Mouse (Mus musculus) liver, embryonic 16.5 days (tissue): Measurements from ENCODE around the gene Elovl6. TPM values are rescaled to one million over a fixed set of nuclear protein-coding genes. Genes with fewer than 3 reads are reported as not detected.

Experiments
- ATAC-seq: fragments of 200-750 bp; cut with Nextera tagmentation; 2 replicates; pipeline ENCODE4 v1.8.0; 2017; ENCODE audit warnings: low read depth, mild to moderate bottlenecking, moderate number of reproducible peaks, moderate library complexity
- H3K27ac ChIP-seq: fragments of 300-500 bp; sonication (generic); 2 replicates; pipeline ENCODE4 v1.5.1; 2014; ENCODE audit warnings: mild to moderate bottlenecking, low read length
- H3K27me3 ChIP-seq: fragments of 300-500 bp; sonication (generic); 2 replicates; pipeline ENCODE4 v1.6.1; 2014; ENCODE audit warnings: low read depth, low read length, mixed read lengths; ENCODE audit not compliant: control insufficient read depth, insufficient read depth
- H3K36me3 ChIP-seq: fragments of 300-500 bp; sonication (generic); 2 replicates; pipeline ENCODE4 v1.6.1; 2014; ENCODE audit warnings: mild to moderate bottlenecking; ENCODE audit not compliant: control insufficient read depth, insufficient read depth
- H3K4me1 ChIP-seq: fragments of 300-500 bp; sonication (generic); 2 replicates; pipeline ENCODE4 v1.6.1; 2014; ENCODE audit warnings: low read depth, low read length, mixed read lengths; ENCODE audit not compliant: control insufficient read depth
- H3K4me2 ChIP-seq: fragments of 300-500 bp; sonication (generic); 2 replicates; pipeline ENCODE4 v1.6.1; 2014; ENCODE audit warnings: low read depth, low read length, mixed read lengths
- H3K4me3 ChIP-seq: fragments of 300-500 bp; sonication (generic); 2 replicates; pipeline ENCODE4 v1.5.1; 2014; ENCODE audit warnings: low read depth, mild to moderate bottlenecking, low read length
- H3K9ac ChIP-seq: fragments of 300-500 bp; sonication (generic); 2 replicates; pipeline ENCODE4 v1.6.1; 2014; ENCODE audit warnings: low read depth, low read length
- H3K9me3 ChIP-seq: fragments of 300-500 bp; sonication (generic); replicated peaks from 2 replicates; pipeline ENCODE4 v1.6.1; 2016; ENCODE audit warnings: low read length; ENCODE audit not compliant: control insufficient read depth
- whole genome bisulfite sequencing: fragments of 180-500 bp; shearing (Covaris S2); extraction: QIAGEN DNeasy Blood & Tissue Kit; methylation state at CpG from one replicate; pipeline ENCODE4 v1.1.7; 2014; ENCODE audit not compliant: insufficient replicate concordance; 5-methylcytosine and 5-hydroxymethylcytosine counted together
- polyA plus RNA-seq: library from polyadenylated mRNA; unstranded; fragments of >200 nt; fragmentation: Nextera tagmentation; extraction: Ambion mirVana; gene quantifications from 2 replicates; pipeline ENCODE4 v1.2.1, GENCODE M21; 2015

The Elovl6 gene
- polyA plus RNA-seq, 1 experiment from 2014 or later, result 15.0 TPM

DNA sequence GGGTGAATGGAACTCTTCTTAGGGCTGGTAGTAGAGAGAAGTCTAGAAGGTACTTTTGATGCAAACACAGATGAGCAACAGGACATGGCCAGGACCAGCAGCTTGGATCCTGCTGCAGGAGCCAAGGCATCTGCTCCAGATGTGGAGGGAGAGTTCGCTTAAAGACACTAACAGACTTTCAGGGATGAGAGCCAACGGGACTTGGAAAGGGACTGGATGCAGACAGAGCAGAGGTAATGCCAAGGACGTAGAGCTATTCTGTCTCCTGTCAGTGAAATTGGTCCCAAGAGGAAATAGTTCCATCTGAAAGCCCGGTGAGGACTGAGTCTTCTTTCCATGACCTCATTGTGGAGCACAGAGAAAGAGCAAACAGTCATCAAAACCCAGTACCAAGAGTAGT, 95.1 kb downstream of the Elovl6 start:
- H3K4me1 ChIP-seq, result no peaks in the 10 kb centered on the region

DNA sequence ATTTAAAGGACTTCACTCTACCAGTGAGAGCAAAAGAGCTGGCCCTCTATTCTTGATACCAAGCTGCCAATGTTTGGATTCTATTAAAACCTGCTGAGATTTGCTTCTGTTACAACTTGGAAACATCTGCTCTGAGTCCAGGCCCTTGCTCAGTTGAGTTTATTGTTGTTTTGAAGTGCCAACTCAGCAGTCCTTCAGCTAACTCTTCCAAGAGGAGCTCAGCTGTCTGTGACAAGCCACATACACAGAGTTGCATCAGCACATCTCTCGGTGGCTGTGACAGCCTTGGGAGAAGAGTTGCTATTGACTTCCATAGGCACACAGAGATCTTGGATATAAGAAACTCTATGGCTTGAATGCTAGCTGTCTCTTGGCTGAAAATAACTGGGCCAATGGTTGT, 98.9 kb downstream of the Elovl6 start:
- 59% methylated on average over 1 of the region's 1 CpGs for WGBS
- no peaks in the 10 kb centered on the region for H3K36me3 ChIP-seq
- H3K9ac ChIP-seq, result no peak overlapping the region
- H3K27ac ChIP-seq, result no peak overlapping the region
- H3K9me3 ChIP-seq, result no peaks in the 10 kb centered on the region
- H3K4me1 ChIP-seq, result no peaks in the 10 kb centered on the region
- ATAC-seq, result no peak
- no peak overlapping the region for H3K4me3 ChIP-seq
- H3K4me2 ChIP-seq, result no peak overlapping the region
- H3K27me3 ChIP-seq, result no peaks in the 10 kb centered on the region

More for the DNA sequence above, 95.1 kb downstream of the Elovl6 start:
- Histone ChIP-seq H3K27ac (no peak overlapping the region), H3K9ac (no peak overlapping the region), H3K4me3 (no peak overlapping the region), H3K4me2 (no peak overlapping the region), H3K27me3 (no peaks in the 10 kb centered on the region), H3K9me3 (no peaks in the 10 kb centered on the region), H3K36me3 (no peaks in the 10 kb centered on the region)
- 64% methylated on average over 4 of the region's 4 CpGs for WGBS
- ATAC-seq, result no peak

DNA sequence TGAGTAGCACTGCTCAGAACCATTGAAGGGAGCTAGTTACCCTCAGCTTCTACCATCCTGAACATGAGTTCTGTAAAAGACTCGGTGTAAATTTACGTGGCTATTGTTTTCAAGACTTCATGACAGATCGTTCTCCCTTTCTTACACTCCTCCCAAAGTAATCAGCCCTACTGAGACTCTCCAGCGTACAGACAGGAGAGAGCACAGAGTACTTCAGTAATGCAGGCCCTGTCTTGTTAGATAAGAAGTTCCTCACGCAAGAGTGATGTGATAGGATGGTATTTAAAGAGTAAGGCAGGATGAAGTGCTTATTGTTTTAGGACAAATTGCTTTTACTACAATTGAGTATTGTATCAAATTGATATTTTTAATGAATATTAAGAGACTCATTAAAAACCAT, 99.7 kb downstream of the Elovl6 start:
- no peak overlapping the region for H3K4me3 ChIP-seq
- 38% methylated on average over 5 of the region's 5 CpGs for WGBS
- no peaks in the 10 kb centered on the region for H3K9me3 ChIP-seq
- H3K4me1 ChIP-seq, result no peaks in the 10 kb centered on the region
- H3K9ac ChIP-seq, result no peak overlapping the region
- ATAC-seq, result no peak
- no peak overlapping the region for H3K27ac ChIP-seq
- H3K27me3 ChIP-seq, result no peaks in the 10 kb centered on the region
- H3K36me3 ChIP-seq, result no peaks in the 10 kb centered on the region
- no peak overlapping the region for H3K4me2 ChIP-seq

DNA sequence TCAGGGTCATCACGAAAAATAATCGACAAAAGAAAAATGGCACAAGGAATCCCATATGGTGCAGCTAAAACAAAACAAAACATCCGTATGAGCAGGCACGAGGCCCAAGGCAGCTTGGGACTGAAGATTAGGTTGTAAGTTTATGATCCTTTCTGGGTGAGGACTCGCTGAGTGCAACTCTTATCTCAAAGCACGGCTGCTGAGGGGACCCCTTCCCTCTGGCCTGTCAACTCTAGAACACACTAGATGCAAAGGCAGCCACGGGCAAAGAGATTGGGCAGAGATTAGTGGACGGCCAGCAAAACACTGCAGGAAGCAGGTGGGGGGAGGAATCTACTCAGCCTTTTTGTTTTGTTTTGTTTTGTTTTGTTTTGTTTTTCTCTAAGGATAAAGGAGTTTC, 101.4 kb downstream of the Elovl6 start:
- peak; percentile 47 for ATAC-seq
- Histone ChIP-seq H3K27me3 (no peaks in the 10 kb centered on the region), H3K36me3 (no peaks in the 10 kb centered on the region), H3K4me2 (no peak overlapping the region), H3K4me3 (no peak overlapping the region), H3K27ac (no peak overlapping the region), H3K9me3 (no peaks in the 10 kb centered on the region), H3K9ac (no peak overlapping the region), H3K4me1 (no peaks in the 10 kb centered on the region)
- 21% methylated on average over 8 of the region's 8 CpGs for WGBS

DNA sequence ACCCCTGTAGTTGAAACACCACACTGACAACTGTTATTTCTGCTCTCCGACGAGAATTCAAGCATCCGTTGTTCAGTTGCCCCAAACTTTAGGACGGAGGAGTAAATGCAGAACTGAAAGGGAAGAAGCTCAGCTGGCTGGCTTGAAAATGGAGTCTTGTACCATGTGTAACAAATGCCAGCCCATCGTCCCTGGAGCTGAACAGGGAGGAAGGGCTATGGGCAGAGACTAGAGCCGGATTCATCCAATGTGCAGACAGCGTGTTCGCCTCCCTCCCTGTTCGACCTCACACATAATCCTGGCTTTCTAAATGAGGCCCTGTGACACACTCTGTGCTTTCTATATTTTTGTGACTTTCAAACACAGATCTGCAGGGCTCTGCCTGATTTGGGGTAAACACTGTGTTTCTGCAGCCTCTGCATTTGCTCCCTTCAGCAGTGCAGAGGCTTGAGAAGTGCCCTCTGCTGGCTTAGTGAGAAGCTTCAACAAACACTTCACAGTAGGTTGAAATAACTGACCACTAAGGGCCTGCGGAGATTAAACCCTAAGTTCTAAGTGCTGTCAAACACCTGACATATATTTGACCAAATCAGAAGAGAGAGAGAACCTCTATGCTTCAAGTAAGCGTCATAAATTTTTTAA, 102.2 kb downstream of the Elovl6 start:
- H3K27ac ChIP-seq, result no peak overlapping the region
- no peak overlapping the region for H3K9ac ChIP-seq
- no peaks in the 10 kb centered on the region for H3K36me3 ChIP-seq
- no peak overlapping the region for H3K4me3 ChIP-seq
- no peaks in the 10 kb centered on the region for H3K9me3 ChIP-seq
- no peaks in the 10 kb centered on the region for H3K4me1 ChIP-seq
- 0 out of 2 replicates have a peak, but pooled peaks have one; percentile 21 for ATAC-seq
- WGBS, result 75% methylated on average over 11 of the region's 11 CpGs
- H3K27me3 ChIP-seq, result no peaks in the 10 kb centered on the region
- no peak overlapping the region for H3K4me2 ChIP-seq

DNA sequence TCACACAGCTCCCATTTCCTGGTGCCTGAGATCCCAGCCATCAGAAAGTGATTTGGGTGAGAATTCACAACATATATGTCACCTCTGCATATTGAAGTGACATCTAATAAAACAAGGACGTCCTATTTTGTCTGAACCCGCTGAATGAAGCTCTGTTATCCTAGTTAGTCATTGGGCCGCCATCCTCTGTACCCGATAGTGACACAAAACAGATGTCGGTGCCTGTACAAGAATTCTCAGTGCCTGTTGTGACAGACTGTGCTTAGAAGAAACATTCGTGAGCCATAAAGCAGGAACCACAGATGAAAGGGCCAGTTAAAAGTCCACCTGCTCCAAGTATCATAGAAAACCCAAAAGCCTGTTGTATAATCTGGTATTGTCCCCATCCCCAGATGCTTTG, 105.3 kb downstream of the Elovl6 start:
- Histone ChIP-seq H3K4me1 (no peaks in the 10 kb centered on the region), H3K27ac (no peak overlapping the region), H3K36me3 (no peaks in the 10 kb centered on the region), H3K9me3 (no peaks in the 10 kb centered on the region), H3K9ac (no peak overlapping the region), H3K4me2 (no peak overlapping the region), H3K4me3 (no peak overlapping the region), H3K27me3 (no peaks in the 10 kb centered on the region)
- no peak for ATAC-seq
- 70% methylated on average over 6 of the region's 6 CpGs for WGBS

DNA sequence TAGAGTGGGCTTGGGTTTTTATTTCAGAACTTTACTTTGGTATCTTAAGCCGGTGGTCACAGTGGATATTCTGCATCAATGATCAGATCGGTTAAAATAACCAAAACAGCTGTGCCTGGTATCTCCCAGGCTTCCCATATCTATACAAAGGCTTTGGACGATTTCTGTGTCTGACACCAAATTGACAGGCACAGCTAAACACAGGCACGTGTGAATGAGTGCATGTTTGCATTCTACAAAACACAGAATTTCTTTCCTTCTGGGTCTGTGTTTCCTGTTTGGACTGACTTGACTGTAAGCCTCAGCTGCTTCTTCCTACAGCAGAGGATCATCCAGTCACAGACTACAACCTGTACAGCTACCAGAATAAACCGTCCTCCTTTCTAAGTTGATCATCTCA, 107.5 kb downstream of the Elovl6 start:
- Histone ChIP-seq H3K4me1 (no peaks in the 10 kb centered on the region), H3K4me2 (no peak overlapping the region), H3K9ac (no peak overlapping the region), H3K27me3 (no peaks in the 10 kb centered on the region), H3K9me3 (no peaks in the 10 kb centered on the region), H3K4me3 (no peak overlapping the region), H3K36me3 (no peaks in the 10 kb centered on the region), H3K27ac (no peak overlapping the region)
- 44% methylated on average over 5 of the region's 5 CpGs for WGBS
- no peak for ATAC-seq

DNA sequence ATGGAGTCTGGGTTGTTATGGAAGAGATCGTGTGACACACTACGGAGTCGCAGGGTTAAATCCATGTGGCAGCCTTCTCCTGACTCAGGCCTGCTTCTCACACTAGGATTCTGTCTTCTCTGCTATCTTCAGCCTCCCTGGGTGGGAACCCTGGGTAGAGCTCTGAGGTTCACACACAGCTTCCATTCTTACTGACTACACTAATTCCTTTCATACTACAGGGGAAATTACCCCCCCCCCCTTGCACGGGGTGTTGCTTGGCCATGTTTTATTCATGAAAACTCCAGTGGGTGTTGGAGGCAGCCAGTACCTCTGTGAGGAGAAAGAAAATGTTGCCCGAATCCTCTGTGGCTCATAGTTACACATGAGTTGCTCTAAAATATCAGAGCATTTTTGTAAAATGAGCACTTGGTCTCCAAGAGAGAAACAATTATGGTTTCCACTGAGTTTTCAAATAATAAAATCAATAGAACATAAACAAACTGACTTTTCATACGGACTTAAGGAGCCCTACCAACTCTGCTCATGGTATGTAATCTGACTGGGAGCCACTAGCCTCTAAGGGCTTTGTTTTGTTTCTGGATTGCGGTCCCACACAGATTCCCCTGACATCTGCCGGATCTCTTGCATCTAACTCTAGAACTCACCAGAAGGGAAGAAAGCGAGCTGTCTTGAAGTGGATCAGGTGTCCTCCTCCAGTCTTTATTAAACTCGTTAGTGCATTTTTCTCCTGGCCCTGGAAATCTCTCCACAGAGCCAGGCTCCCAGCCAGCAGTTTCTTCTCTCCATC, 108.3 kb downstream of the Elovl6 start:
- no peak overlapping the region for H3K4me2 ChIP-seq
- no peaks in the 10 kb centered on the region for H3K36me3 ChIP-seq
- 74% methylated on average over 10 of the region's 10 CpGs for WGBS
- H3K27ac ChIP-seq, result no peak overlapping the region
- no peaks in the 10 kb centered on the region for H3K4me1 ChIP-seq
- H3K27me3 ChIP-seq, result no peaks in the 10 kb centered on the region
- no peak overlapping the region for H3K4me3 ChIP-seq
- no peak for ATAC-seq
- H3K9ac ChIP-seq, result no peak overlapping the region
- H3K9me3 ChIP-seq, result no peaks in the 10 kb centered on the region

DNA sequence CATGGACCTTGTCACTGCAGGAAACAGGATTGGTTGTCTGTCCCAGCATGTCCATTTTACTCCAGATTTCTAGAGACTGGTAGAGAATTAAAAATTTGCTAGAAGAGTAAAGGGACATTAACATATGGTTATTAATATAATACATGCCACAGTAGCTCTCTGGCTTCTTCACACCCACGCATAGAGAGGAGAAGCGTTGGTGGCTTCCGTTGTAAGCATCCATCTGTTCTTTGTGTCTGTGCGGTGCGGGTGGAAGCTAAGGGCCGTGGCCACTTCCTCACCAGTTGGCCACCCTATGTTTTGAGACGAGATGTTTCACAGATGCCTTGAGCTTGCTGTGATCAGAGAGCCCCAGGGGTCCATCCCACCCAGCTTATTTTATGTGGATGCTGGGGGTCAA, 109.5 kb downstream of the Elovl6 start:
- H3K27ac ChIP-seq, result no peak overlapping the region
- H3K4me3 ChIP-seq, result no peak overlapping the region
- H3K4me1 ChIP-seq, result no peaks in the 10 kb centered on the region
- 83% methylated on average over 7 of the region's 7 CpGs for WGBS
- no peak overlapping the region for H3K4me2 ChIP-seq
- H3K9me3 ChIP-seq, result no peaks in the 10 kb centered on the region
- H3K27me3 ChIP-seq, result no peaks in the 10 kb centered on the region
- H3K9ac ChIP-seq, result no peak overlapping the region
- no peaks in the 10 kb centered on the region for H3K36me3 ChIP-seq
- ATAC-seq, result no peak
